Mouse (Mus musculus) kidney, postnatal 10 days (tissue): ENCODE results near the gene Adig.
A peak's percentile ranks its signal among the peaks of the same experiment; 100 is the strongest.

Source experiments
- DNase-seq: peaks from one replicate; pipeline ENCODE4 v3.0.0; 2021; ENCODE audit warnings: mixed read lengths

The Adig gene

GRCm38 (mm10) chr2:158541286-158541685 is 38.9 kb downstream of the Adig start:
- DNase-seq: no peak

- no peak for DNase-seq
Measured at GRCm38 (mm10) chr2:158545266-158545665, 42.9 kb downstream of the Adig start.

GRCm38 (mm10) chr2:158546751-158547150 is 44.3 kb downstream of the Adig start:
- peak; percentile 87 for DNase-seq

- DNase-seq: peak; percentile 90
Measured at GRCm38 (mm10) chr2:158550067-158550466, 47.7 kb downstream of the Adig start.

GRCm38 (mm10) chr2:158554366-158554765 is 52.0 kb downstream of the Adig start:
- DNase-seq: no peak

- DNase-seq: peak; percentile 63
Measured at GRCm38 (mm10) chr2:158555252-158555651, 52.8 kb downstream of the Adig start.

GRCm38 (mm10) chr2:158555812-158556211 is 53.4 kb downstream of the Adig start:
- no peak for DNase-seq

GRCm38 (mm10) chr2:158556225-158556624 is 53.8 kb downstream of the Adig start:
- DNase-seq: peak; percentile 81

- DNase-seq: no peak
Measured at GRCm38 (mm10) chr2:158556750-158557149, 54.3 kb downstream of the Adig start.
